Mouse (Mus musculus) heart, adult 18-20 months (tissue): ENCODE measurements around the gene Trip10. TPM values are rescaled to one million over a fixed set of nuclear protein-coding genes. Genes with fewer than 3 reads are reported as not detected.

Experiments used
- DNase-seq, 2 experiments: peaks; one replicate each; pipeline ENCODE4 v3.0.0; 2021 to 2022; ENCODE audit warnings: mixed read lengths in 1 of 2
- total RNA-seq, 2 experiments: library from RNA; stranded (reverse); gene quantifications; 2 replicates each; pipeline ENCODE4 v1.2.3; 2021

Trip10 gene
- total RNA-seq, 2 experiments from 2014 or later = 106 to 109 TPM

DNA sequence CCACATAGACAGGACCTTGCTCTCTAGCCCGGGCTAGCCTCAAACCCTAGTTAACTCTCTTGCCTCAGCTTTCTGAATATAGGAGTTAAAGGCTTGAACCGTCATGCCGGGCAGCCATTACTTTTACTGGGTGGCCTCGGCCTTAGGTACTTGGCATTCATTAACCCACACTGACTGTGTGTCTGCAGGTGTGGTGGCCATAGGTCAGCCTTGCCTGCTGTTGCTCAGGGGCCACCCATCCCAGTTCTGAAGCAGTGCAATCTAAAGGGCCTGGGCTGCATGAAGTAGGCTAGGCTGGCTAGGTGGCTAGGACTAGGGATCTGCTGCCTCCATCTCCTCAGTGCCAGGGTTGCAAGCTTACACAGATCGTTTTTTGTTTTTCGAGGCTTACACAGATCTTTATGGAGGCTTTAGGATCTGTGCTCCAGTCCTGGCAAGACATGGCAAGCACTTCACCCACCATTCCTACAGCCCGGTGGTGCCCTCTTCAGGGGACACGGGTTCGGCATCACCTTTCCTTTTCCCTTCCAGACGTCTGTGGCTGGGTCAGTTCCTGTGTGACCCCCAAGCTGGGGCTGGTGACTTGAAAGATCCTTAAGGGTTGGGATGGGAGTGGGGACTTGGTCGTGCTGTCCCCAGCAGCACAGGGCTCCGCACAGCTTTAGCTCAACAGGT is 14.9 kb upstream of the Trip10 start:
- DNase-seq = no peak

DNA sequence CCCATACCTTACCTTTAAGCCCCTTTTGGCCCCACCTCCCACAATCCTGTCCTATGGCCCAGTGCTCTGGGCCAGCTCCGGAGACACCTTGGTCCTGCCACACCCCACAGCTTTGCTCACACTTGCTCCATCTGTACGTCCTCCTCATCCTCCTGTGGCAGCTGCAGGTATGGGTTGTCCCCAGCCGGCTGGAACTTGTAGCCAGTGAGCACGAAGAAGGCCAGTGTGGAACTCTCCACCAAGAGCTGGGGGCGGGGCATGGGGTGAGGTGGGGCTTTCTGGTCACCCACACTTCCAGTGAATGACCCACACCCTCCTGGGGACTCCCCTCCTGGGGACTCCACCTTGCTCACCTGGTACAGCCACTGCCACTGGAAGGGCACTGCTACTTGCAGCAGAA is 13.5 kb upstream of the Trip10 start:
- no peak for DNase-seq

DNA sequence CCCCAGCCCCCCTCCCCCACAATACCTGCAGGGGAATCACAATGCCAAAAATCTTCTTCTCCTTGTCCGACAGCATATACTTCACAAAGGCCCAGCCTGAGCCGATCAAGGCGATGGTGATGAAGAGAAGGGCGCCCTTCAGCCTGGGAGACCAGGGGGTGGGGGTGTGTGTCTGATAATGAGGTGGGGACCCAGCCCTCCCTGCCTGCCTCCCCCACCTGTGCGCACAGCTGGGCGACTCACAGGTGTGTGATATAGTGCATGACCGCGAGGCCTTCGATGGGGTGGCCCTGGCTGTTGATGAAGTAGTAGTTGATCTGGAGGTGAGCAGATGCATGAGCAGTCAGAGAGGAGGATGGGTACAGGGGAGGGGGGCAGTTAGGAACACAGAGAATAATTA is 12.1 kb upstream of the Trip10 start:
- DNase-seq = no peak

DNA sequence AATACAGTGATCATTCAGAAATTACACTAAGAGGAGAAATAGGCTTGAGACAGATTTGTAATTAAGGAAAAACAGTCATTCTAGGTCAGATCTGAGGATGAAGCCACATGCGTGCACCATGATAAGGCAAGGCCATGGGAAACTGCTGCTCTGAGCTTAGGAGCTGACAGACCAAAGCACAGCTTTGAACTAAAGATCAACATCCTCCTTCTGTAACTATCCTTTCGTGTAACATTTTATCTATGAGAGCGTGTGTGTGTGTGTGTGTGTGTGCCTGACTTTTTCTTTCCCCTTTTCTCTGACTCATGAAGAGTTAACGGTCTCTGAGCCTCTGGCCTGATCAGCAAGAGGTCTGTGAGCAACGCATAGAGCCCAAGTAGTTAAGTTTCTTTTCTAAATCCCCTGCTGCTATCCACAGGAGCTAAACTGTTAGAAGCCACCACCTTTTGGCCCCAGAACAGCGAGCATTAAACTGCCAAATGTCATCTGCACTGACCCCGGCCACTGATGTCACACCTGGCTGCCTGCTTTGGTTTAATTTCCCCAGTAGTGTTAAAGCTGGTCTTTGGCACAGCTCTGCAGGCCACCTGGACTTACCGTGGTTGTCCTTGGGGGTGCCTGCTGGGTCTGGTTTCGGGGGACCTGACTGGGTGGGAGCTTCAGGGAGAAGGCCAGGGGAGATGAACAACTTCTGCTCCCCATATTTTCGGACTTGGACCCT is 5.4 kb upstream of the Trip10 start:
- DNase-seq = no peak

DNA sequence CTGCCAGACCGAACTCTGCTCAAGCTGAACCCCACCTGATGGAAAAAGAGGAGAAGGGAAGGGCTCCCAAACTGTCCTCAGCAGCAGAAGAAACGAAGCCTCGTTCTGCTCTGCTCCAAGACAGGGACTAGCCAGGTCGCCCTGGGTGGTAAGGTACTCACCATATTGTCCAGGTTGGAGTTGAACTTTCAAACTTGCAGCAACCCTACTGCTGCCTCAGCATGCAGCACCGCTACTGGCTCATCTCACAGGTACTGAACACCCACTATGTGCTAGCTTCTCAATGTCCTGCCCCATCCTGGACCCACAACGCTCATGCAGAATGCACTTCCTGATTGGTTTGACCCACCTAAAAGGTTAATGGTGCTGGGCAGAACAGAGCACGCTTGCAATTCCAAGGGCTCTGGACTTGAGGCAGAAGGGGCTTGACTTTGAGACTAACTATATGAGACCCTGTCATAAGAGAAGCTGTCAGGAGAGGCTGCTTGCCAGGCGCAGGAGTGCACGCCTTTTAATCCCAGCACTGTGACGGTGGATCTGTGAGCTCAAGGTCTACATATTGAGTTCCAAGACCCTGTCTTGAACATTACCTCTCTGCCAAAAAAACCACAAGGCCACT is 3.8 kb upstream of the Trip10 start:
- DNase-seq = no peak

DNA sequence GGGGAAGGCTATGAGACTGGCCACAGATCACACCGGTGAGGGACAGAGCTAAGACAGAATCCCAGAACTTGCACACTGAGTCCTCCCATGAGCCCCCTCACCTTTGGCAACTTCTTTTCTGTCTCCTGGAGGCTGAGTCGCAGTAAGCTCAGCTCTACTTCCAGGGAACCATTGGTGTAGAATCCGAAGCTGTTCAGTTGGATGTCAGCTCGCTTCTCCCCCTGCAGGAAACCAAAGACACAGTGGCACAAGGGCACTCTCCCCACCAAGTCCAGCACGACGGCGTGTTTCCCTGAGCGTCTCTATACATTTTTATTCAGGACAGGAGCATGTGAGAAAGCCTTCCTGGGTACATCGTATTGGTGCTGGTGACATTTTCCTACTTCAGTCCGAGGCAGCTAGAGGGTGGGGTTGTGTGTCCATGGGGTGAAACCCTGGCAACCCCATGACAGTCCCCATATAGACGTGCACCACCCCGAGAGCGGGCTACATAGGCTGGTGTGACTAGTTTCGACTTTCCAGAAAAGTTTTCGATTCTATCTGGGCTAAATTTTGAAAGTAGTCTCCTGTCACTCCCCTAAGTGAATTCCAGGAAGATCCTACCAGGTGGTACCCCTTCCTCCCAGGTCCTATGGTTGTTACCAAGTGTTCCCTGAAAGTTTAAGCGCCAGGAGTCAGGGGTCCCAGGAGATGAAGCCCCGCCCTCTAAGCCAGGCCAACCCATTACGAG is 2.4 kb upstream of the Trip10 start:
- DNase-seq = no peak

DNA sequence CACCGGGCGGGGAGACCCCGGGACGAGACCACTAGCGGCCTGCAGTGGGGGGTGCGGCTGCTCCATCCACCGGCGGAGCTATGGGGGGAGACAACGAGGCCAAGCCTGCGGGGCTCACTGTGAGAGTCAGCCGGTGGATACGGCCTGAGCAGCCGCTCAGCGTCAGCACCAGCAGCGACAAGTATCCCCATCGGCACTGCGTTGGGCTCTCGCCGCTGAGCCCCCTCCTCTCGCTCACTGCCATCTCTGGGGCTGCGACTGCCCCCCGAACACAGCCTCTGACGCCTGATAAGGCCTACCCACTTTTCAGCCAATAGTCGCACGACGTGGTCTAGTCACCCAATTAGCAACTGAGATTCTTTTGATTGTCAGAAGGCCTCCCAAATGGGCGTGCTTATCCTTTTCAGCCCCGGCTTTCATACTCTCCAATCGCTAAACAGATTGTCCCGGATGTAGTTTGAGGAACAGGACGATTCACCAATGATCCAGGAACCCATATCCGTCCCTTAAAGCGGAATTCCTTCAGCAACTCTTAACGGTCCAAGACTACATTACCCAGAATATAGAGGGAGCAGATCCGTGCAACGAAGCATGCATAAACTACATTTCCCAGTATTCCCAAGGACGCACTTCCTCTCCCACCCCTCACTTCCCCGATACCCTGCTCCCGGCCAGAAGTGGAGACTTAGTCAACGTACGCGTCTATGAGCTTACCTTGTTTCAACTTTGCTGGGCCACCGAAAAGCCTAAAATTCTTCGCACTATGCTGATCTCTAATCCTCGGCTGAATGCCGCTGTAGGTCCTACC is 1.7 kb upstream of the Trip10 start:
- DNase-seq = peak; percentile 97 to 99

DNA sequence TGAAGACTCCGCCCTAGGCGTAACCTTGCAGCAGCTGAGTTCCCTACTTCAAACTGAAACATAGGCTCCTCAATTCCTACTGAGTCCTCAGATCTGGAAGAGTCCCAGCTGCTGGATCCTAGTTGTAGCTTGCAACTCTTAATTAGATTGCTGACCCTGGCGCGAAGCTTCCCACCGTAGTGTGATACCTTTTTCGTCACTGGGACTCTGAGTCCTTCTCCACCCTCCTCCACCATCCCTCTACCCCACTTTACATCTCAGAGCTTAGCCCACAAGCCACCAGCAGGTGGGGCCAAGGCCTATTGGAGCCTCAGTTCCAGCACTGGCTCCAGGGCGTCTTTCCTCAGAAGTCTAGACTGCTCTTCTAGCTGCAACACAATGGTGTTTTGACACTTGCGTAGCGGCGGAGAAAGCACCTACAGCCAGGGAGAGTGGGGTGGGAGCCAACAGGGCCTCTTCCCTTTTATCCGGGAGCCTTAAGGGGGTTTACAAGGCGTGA is 1.0 kb upstream of the Trip10 start, which contains the start of gene Gpr108:
Gene Gpr108 (minus strand): TSS at position 246 of the 499 bp plus-strand sequence.
- peak; percentile 90 to 94 for DNase-seq

DNA sequence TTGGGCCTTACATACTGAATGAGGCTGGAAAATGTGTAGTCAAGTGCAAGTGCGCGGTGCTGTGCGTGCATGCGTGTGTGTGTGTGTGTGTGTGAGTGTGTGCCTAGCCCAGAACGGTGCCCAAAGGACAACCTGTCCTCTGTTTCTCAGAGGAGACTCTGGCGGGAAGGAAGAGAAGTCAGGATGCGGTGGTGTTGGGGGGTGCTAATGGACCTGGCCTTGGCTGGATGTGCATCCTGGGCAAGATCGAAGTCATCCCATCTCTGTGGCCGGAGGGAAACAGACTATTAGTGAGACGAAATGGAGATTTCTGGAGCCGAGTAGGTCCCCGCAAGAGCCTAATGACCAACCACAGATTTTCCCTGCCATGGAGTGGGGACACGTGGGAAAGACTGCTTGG is 484 bp upstream of the Trip10 start:
- DNase-seq = peak in 1 of 2 experiments; percentile 26

DNA sequence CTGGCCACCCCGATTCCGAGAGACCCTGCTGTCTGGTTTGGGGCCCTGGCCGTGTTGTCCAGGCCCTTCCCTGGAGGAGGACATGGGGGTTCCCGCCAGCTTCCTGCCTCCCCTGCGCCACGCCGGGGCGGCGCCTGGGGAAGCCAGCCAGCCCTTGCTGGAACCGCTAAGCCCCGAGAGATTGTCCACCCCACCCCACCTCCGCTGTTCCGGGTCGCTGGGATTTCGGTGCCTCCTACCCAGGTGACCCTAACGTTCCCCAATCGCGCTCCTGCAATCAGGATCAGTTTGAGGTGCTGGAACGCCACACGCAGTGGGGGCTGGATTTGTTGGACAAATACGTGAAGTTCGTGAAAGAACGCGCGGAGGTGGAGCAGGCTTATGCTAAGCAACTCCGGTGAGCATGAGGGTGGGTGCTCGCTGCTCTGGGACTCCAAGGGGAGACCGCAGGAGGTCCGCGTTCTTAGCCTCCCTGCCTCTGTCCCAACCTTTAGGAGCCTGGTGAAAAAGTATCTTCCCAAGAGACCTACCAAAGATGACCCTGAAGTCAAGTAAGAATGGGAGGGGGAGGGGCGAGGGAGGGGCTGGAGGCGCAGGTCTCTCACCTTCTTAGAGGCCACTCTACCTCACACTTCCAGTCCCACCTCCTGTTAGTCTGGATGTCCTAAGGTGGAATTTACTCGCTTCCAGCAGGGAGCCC is 1.4 kb downstream of the Trip10 start:
- DNase-seq = peak; percentile 84 to 87

DNA sequence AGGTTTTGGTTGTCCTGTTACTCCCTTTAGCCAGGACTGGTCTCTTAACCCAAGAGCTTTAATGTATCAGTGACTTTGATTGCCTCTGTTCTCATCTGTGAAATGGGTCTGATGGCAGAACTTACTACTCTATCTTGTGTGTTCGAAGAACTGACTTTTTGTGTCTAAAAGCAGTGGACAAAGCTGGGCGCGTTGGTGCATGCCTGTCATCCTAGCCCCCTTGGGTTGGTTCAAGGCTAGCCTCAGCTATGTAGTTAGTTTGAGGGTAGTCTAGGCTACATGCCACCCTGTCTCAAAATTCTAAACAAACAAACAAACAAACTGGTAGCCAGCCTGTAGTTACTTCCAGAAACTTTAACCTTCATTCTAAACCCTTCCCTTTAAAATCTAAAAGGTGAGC is 2.2 kb downstream of the Trip10 start:
- no peak for DNase-seq

DNA sequence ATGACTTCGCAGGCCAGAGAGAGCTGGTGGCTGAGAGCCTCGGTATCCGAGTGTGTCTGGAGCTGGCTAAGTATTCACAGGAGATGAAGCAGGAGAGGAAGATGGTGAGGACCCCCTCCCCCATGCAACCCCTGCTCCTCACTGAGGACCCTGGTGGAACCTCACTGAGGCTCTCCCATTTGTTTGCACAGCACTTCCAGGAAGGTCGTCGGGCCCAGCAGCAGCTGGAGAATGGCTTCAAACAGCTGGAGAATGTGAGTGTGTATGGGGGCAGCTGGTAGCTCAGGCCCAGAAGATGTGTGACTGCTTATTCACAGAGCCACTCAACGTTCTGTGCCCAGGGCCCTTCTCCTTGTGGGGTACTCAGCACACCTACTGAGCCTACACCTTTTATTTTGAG is 4.1 kb downstream of the Trip10 start:
- no peak for DNase-seq

DNA sequence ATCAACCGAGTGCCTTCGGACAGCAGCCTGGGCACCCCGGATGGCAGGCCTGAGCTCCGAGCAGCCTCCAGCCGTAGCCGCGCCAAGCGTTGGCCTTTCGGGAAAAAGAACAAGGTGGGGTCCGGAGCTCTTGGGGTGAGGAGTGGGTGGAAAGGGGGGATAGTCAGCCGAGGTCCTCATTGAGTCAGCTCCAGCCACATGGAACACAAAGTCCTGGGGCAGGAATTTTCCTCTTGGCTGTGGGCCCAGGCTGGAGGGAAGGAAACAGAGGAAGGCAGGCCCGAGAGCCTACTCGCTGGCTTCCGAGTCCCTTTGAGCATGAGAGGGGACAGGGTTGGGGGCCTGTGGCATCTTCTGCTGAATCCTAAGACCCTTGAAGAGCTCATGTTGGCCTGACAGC is 6.1 kb downstream of the Trip10 start:
- DNase-seq = peak; percentile 76 to 79

DNA sequence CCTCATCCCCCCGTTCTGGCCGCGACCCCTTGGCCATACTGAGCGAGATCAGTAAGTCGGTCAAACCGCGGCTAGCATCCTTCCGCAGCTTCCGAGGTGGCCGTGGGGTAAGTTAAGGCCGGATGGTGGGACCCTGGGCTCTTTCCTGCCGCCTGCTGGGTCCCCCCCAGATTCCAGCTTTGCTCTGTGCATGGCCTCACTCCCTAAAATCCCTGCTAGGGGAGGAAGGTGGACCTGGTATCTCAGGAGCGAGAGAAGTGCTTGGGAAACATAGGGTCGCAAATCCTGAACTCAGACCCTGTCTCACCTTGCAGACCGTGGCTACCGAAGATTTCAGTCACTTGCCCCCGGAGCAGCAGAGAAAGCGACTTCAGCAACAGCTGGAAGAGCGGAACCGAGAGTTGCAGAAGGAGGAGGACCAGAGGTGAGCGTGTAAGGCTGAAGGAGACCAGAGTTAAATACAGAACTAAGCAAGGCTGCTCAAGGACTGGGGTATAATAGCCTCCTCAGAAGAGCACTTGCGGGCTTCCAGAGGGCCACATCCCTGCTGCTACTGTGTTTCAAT is 7.7 kb downstream of the Trip10 start:
- DNase-seq = no peak

DNA sequence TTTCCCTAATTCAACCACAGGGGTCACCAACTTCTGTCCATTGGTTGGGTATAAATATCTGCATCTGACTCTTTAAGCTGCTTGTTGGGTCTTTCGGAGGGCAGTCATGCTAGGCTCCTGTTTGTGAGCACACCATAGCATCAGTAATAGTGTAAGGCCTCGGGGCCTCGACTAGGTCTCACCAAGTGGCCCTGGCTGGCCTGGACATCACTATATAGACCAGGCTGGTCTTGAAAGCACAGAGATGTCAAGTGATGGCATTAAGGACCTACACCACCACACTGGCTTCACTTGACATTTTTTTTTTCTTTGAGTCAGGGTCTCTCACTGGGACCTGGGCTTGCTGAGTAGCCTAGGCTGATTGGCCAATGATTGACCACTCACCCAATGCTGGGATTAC is 8.9 kb downstream of the Trip10 start:
- DNase-seq = no peak

DNA sequence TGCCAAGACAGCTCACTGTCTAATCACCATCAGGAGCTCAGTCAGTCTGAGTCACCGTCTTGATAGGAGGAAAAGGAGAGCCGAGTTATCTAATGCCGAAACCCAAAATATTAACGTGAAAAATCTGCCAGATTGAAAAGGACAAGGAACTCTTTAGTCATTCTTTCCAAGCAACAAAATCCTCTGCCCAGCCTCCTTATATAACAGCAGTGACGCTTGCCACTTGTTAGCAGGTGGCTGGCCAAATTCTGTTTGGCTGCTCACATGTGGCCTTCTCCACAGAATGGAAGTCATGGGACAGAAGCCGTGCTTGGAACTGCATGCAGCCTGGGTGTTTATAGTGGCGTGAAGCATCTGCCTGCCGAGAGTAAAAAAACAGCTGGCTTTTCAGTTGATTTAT is 10.5 kb downstream of the Trip10 start:
- DNase-seq = peak; percentile 83 to 85

DNA sequence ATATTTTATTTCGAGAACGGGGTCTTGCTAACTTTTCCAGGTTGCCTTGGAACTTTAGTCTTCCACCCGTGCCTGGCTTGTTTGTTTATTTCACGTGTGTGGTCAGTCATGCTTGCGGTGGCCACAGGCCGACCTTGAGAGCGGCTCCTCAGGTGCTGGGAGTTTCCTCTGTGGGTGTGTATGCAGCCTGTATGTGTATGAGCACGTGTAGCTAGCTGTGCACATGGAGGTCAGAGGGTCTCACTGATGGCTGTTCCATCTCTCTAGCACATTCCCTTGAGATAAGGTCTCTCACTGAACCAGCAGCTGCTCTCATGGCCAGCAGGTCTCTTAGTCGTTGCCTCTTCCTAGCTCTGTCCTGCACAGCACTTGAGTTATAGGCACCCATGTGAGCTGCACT is 11.1 kb downstream of the Trip10 start:
- no peak for DNase-seq

DNA sequence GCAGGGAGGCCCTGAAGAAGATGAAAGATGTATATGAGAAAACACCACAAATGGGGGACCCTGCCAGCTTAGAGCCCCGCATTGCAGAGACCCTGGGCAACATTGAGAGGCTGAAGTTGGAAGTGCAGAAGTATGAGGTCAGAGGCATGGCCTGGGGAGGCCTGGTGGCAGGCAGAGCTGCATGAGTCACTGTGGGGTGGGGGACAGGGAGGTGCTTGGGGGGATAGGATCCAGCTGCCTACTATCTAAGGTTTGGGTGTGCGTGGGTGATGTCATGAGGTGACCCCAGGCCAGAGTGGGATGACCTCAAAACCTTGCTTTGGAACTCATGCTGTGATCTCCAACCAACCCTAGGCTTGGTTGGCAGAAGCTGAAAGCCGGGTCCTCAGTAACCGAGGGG is 12.0 kb downstream of the Trip10 start:
- DNase-seq = no peak

DNA sequence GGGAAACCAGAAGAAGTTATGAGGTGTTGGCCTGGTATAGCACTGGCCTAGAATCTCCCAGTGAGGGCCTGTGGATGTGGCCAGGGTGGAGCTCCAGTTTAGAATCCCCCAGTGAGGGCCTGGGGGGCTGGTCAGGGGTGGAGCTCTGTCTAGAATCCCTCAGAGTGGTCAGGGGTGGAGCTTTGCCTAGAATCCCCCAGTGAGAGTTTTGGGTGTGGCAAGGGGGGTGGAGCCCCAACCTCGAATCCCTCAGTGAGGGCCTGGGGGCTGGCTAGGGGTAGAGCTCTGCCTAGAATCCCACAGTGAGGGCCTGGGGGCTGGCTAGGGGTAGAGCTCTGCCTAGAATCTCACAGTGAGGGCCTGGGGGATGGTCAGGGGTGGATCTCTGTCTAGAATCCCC is 12.5 kb downstream of the Trip10 start:
- DNase-seq = no peak

DNA sequence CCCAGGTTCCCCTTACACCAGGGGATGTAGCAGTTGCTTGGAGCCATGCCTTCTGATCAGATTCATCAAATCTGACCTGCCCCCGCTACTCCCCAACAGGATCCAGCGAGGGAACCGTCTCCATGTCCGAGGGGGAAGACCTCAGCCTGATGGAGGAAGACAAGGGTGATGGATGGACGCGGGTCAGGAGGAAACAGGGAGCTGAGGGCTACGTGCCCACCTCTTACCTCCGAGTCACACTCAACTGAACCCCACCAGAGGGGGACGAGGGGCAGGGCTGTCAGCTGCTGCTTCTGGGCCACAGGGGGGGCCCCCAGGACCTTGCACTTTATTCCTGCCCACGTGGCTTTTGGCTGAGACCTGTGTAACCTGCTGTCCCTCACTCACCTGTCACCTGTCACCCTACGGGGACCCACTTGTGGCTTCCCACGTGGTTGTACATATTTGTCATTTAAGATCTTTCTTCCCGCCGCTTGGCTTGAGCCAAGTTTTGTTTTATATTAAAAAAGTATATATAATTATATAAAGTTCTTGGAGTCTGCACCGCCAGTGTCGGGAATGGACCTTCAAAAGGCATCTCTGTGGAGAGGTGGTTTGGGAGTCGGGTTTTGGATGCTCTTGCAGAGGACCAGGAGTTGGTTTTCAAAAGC is 13.8 kb downstream of the Trip10 start:
- no peak for DNase-seq
